Mouse (Mus musculus): ENCODE measurements around the gene Olig3.

- TF ChIP-seq TAL1 (IDR thresholded peaks at IDR 0.05; ENCODE audit: low read length) (no peak), GATA1 (IDR thresholded peaks at IDR 0.05; ENCODE audit: low read length) (no peak)
Observed at GRCm38 (mm10) chr10:19356720-19357641, 648 bp downstream of the Olig3 start.

Measured in erythroblast, embryonic 14.5 days (primary cell).